Mouse (Mus musculus): ENCODE data around the gene Gpat3.

DNA sequence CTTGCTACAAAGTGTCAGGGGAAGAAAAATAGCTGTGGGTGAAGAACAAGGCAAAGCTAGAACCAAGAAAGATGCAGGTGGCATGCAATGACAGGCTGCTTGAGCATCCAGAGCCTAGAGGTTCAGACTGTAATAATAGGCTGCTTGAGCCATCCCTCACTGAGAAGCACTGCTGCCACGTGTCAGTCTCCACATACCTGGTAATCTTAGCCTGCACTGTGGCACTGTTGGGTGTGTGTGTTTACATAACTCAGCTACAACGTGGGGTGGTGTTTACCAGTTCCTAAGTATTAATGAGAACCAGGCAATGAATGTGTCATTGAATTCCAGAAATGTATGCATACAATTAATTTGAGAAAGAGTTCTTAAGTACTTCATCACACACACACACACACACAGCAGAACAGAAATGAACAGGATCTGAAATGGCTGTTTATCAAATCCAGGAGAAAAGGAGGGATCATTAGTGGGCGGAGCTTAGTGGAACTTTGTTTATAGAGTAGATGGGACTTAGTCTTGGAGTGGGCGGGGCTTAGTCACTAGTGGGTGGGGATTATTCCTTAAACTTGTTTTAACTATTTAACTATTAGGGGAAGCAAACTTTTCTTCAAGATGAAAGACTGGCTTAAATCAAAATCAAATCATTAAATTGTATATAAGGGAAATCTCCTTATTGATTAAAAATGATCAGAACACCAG lies 23.8 kb downstream of the Gpat3 start:
- TF ChIP-seq CTCF (IDR thresholded peaks at IDR 0.05; ENCODE audit: borderline replicate concordance, insufficient read depth, low read length) (no peak), POLR2A (IDR thresholded peaks at IDR 0.05; ENCODE audit: low read depth, low read length) (no peak)

All from embryonic fibroblast, embryonic 13.5 days (primary cell).